7 mouse cellular contexts compared by ENCODE assay signal in genomic region chr8:119782715-119783114, GRCm38 (mm10). TPM values are rescaled to one million over a fixed set of nuclear protein-coding genes. Genes with fewer than 3 reads are reported as not detected.
A peak's percentile ranks its signal among the peaks of the same experiment; 100 is the strongest.
DNase-seq lines count a peak whose midpoint lies in the region; TF ChIP-seq lines count a peak whose summit lies in the region.

No protein-coding gene starts in this region.

- peak; percentile 98 for TF ChIP-seq CTCF in layer of hippocampus, adult 2 months (conservative IDR thresholded peaks at IDR 0.05)

- H3K4me3 ChIP-seq in layer of hippocampus, adult 2 months = no peak overlapping the region

- DNase-seq in 416B (ENCODE audit: low read depth) = peak; percentile 85
- DNase-seq in CD4-positive helper T cell, adult 2 months (ENCODE audit: low read depth, low spot score) = peak; percentile 86
- DNase-seq in brain, adult 2 months (ENCODE audit: low read depth, low spot score) = peak; percentile 92
- peak; percentile 68 to 84 for DNase-seq in frontal cortex, postnatal 36 days (ENCODE audit: low spot score in 2 of 2)
- DNase-seq in layer of hippocampus, adult 2 months (ENCODE audit: low spot score in 2 of 2) = peak; percentile 81 to 84
- peak; percentile 74 to 86 for DNase-seq in lung, postnatal 4 days
- peak; percentile 56 to 77 for DNase-seq in spleen, postnatal 14 days (ENCODE audit: low spot score in 2 of 2)

- H3K27ac ChIP-seq in layer of hippocampus, adult 2 months = no peak overlapping the region

RNA-seq across cellular contexts. Expression of gene Tldc1, which starts 4.5 kb away (rescaled TPM):
- 10 to 100 TPM; 15.2 to 15.5 TPM for total RNA-seq in layer of hippocampus, adult 2 months (2021)

RNA-seq across cellular contexts. Expression of gene Cotl1, which starts 57.6 kb away (rescaled TPM):
- total RNA-seq in layer of hippocampus, adult 2 months (2021) = 100 to 1,000 TPM; 138 to 139 TPM
